Mouse (Mus musculus): Measurements from ENCODE around the gene Fbxl13. TPM values are rescaled to one million over a fixed set of nuclear protein-coding genes. Genes with fewer than 3 reads are reported as not detected.

The Fbxl13 gene
- total and polyA plus RNA-seq, 3 experiments = 0.13 to 0.23 TPM; not detected in 1

DNA sequence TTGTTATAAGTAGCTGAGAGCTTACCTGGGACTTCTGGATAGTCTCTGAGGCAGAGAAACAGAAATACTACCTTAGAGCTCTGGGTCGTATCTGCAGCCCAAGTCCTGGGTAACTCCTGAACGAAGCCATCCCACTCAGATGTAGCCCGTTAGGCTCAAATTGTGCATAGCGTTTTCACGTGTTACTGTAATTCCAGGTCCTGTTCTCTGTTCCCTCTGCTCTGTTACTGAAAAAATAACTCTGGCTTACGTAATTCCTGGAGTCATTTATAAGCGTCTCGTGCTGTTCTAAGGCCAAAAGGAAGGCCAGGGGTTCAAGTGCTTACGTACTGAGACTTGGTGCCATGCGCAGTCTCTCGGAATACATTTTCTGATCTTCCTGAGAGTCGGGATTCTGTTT, 177.3 kb downstream of the Fbxl13 start (continued):
- TF ChIP-seq POLR2A (IDR thresholded peaks at IDR 0.05; ENCODE audit: control insufficient read depth in 1 of 2, insufficient read depth in 1 of 2, low read depth in 1 of 2, low read length in 2 of 2, poor library complexity in 1 of 2) = no peak
- no peak for TF ChIP-seq ZNF384 (IDR thresholded peaks at IDR 0.05; ENCODE audit: low read depth, low read length)

DNA sequence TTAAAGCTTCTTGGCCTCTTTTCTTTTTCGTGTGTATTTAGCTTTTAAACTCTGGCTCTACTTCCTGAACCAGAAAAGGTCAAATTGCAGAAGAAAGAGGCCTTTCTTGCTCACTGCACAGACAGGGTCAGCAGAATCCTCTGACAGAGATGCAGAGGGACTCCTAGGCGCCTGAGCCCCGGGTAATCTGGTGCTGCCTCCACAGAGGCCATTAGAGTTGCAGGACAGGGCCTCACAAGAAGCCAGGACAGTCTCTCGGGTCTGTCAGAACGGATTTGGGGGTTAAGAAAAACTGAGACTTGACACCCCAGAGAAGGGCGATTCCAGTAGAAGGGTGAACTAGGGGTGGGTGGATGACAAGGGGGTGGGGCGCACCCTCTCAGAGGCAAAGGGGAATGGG, 178.0 kb downstream of the Fbxl13 start:
- H3K9me3 ChIP-seq (replicated peaks; ENCODE audit: insufficient read depth, low read length) = no peaks in the 10 kb centered on the region

DNA sequence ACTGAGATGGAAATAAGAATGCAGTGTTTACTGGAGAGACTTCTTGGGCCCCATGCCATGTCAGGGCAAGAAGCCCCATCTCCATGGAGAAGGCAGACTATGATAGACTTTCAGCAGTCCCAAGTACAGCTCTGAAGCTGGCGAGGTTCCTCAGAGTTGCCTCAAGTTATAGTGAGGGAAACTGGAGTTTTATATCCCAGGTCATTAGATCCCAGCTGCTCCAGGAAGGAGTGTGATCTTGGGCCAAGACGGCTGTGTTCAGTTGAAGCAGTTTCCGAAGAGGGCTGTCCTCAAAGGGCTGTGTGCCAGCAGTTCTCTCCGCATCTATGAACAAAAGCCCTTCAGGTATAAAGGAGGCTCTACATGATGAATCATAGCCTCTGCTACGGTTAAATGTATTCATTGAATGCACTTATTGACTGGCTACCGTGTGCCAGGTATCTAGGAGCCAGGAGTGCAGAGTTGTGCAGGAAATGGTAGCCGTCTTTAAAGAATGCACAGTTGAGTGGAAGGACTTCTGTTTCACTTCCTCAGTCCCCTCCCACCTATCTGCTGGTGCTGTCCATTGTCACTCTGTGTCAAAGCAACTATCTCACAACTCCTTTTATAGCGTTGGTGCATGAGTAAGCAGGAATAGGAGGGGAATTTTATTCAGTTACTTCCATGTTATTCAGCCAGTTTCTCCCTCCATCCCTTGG, 204.5 kb downstream of the Fbxl13 start:
- Histone ChIP-seq H3K4me1 (ENCODE audit: control insufficient read depth in 1 of 2, insufficient read depth in 2 of 2, low read length in 2 of 2) (no peaks in the 10 kb centered on the region), H3K36me3 (ENCODE audit: control insufficient read depth in 1 of 2, insufficient read depth in 2 of 2, low read length in 2 of 2) (peaks cover 0 to 7% of the 10 kb centered on the region in 2 experiments; a peak in 2 of 4 replicates), H3K27me3 (ENCODE audit: control insufficient read depth in 1 of 2, insufficient read depth in 2 of 2, low read length in 2 of 2) (no peaks in the 10 kb centered on the region), H3K79me2 (ENCODE audit: control insufficient read depth, insufficient read depth, low read length, poor library complexity) (no peaks in the 10 kb centered on the region), H3K4me3 (ENCODE audit: control insufficient read depth in 1 of 2, insufficient read depth in 1 of 2, low read depth in 2 of 2, low read length in 2 of 2) (no peak overlapping the region), H3K9me3 (replicated peaks; ENCODE audit: insufficient read depth, low read length) (no peaks in the 10 kb centered on the region), H3K27ac (ENCODE audit: control insufficient read depth, low read depth, low read length) (no peak overlapping the region), H3K9ac (ENCODE audit: control insufficient read depth, low read depth, low read length, poor library complexity, severe bottlenecking) (no peak overlapping the region)
- TF ChIP-seq CTCF (IDR thresholded peaks at IDR 0.05 in 2 of 3, conservative IDR thresholded peaks at IDR 0.05 in 1 of 3; ENCODE audit: control insufficient read depth in 1 of 3, insufficient read depth in 1 of 3, low read depth in 2 of 3, low read length in 3 of 3, poor library complexity in 1 of 3, severe bottlenecking in 1 of 3) = no peak
- no peak for TF ChIP-seq ZC3H11A (IDR thresholded peaks at IDR 0.05; ENCODE audit: low read depth, low read length)
- no peak for TF ChIP-seq GATA1 (IDR thresholded peaks at IDR 0.05; ENCODE audit: low read depth, low read length)
- TF ChIP-seq MYB (IDR thresholded peaks at IDR 0.05; ENCODE audit: low read depth, low read length) = no peak
- TF ChIP-seq MAZ (IDR thresholded peaks at IDR 0.05; ENCODE audit: low read depth, low read length) = no peak
- TF ChIP-seq USF2 (IDR thresholded peaks at IDR 0.05; ENCODE audit: borderline replicate concordance in 1 of 2, insufficient read depth in 1 of 2, low read depth in 1 of 2, low read length in 2 of 2) = no peak
- TF ChIP-seq CHD2 (IDR thresholded peaks at IDR 0.05; ENCODE audit: low read length) = no peak
- no peak for TF ChIP-seq RAD21 (IDR thresholded peaks at IDR 0.05; ENCODE audit: low read depth, low read length)
- TF ChIP-seq MXI1 (IDR thresholded peaks at IDR 0.05; ENCODE audit: low read depth, low read length) = no peak
- TF ChIP-seq SIN3A (IDR thresholded peaks at IDR 0.05; ENCODE audit: low read length) = no peak
- no peak for TF ChIP-seq E2F4 (IDR thresholded peaks at IDR 0.05; ENCODE audit: borderline replicate concordance, low read depth, low read length)
- no peak for DNase-seq (ENCODE audit: low read depth, low spot score)

More for the DNA sequence above, 178.0 kb downstream of the Fbxl13 start:
- Histone ChIP-seq H3K36me3 (ENCODE audit: control insufficient read depth in 1 of 2, insufficient read depth in 2 of 2, low read length in 2 of 2) (peaks cover 0 to 6% of the 10 kb centered on the region in 2 experiments; a peak in 2 of 4 replicates), H3K9ac (ENCODE audit: control insufficient read depth, low read depth, low read length, poor library complexity, severe bottlenecking) (no peak overlapping the region), H3K27ac (ENCODE audit: control insufficient read depth, low read depth, low read length) (no peak overlapping the region), H3K4me1 (ENCODE audit: control insufficient read depth in 1 of 2, insufficient read depth in 2 of 2, low read length in 2 of 2) (no peaks in the 10 kb centered on the region), H3K27me3 (ENCODE audit: control insufficient read depth in 1 of 2, insufficient read depth in 2 of 2, low read length in 2 of 2) (no peaks in the 10 kb centered on the region), H3K4me3 (ENCODE audit: control insufficient read depth in 1 of 2, insufficient read depth in 1 of 2, low read depth in 2 of 2, low read length in 2 of 2) (no peak overlapping the region), H3K79me2 (ENCODE audit: control insufficient read depth, insufficient read depth, low read length, poor library complexity) (no peaks in the 10 kb centered on the region)
- no peak for TF ChIP-seq MAZ (IDR thresholded peaks at IDR 0.05; ENCODE audit: low read depth, low read length)
- TF ChIP-seq BHLHE40 (IDR thresholded peaks at IDR 0.05; ENCODE audit: borderline replicate concordance, low read depth, low read length) = no peak
- no peak for TF ChIP-seq TCF12 (IDR thresholded peaks at IDR 0.05; ENCODE audit: low read depth, low read length)
- TF ChIP-seq KAT2A (conservative IDR thresholded peaks at IDR 0.05; ENCODE audit: low read depth, low read length) = no peak
- no peak for TF ChIP-seq MAX (IDR thresholded peaks at IDR 0.05; ENCODE audit: low read length)
- no peak for TF ChIP-seq MEF2A (IDR thresholded peaks at IDR 0.05; ENCODE audit: extremely low read depth, insufficient replicate concordance, low read depth, low read length, poor library complexity, severe bottlenecking)
- no peak for DNase-seq (ENCODE audit: low read depth, low spot score)
